Mouse (Mus musculus): ENCODE data around the gene Hacd2.

DNA sequence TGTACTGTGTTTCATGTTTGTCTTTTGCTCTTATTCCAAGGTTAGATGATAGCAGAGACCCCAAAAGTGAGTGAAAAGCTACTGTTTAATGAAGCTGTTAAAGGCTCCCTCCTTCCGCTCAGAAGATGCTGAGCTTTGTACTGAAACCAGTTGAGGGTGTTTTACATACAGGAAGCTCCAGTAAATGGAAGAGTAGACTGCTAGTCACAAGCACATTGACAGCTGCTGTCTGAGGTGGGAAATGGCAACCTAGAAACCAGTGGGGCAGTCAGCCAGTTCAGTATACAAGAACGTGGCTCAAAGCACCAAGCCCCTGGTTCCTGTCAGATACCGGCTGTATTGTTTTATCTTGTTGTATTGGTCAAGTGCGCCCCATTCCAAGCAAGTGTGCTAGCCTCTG is 46.7 kb downstream of the Hacd2 start:
- TF ChIP-seq MYOD1 (IDR thresholded peaks at IDR 0.05; ENCODE audit: control insufficient read depth in 1 of 3, insufficient read length in 2 of 3, low read depth in 2 of 3) (no peak), MAX (IDR thresholded peaks at IDR 0.05; ENCODE audit: low read depth) (no peak), POLR2A (IDR thresholded peaks at IDR 0.05; ENCODE audit: insufficient read length, low read depth) (no peak), REST (IDR thresholded peaks at IDR 0.05; ENCODE audit: insufficient read depth, insufficient read length) (no peak), TCF12 (IDR thresholded peaks at IDR 0.05; ENCODE audit: insufficient read depth, poor library complexity, severe bottlenecking) (no peak), SRF (IDR thresholded peaks at IDR 0.05; ENCODE audit: control insufficient read depth, insufficient read length, low read depth) (no peak)
